Mouse (Mus musculus): ENCODE measurements around the gene St6gal1. TPM values are rescaled to one million over a fixed set of nuclear protein-coding genes. Genes with fewer than 3 reads are reported as not detected.
A peak's percentile ranks its signal among the peaks of the same experiment; 100 is the strongest.

The St6gal1 gene
- polyA plus RNA-seq, 1 experiment from 2014 or later, result 29.1 TPM

- DNase-seq (ENCODE audit: low spot score), result peak; percentile 69
- H3K4me2 ChIP-seq (ENCODE audit: low read depth, severe bottlenecking), result peak overlapping the region; percentile 71
- peak overlapping the region; percentile 58 for H3K27ac ChIP-seq (replicated peaks; ENCODE audit: low read depth, low read length)
- H3K36me3 ChIP-seq (ENCODE audit: control insufficient read depth, insufficient read depth, low read length), result no peaks in the 10 kb centered on the region
- WGBS, result under 1% methylated on average over 28 of the region's 28 CpGs
- peak; percentile 18; the same call in 1 of the 2 replicates for ATAC-seq (ENCODE audit: insufficient number of reproducible peaks, low FRiP score, low TSS enrichment, low read depth)
- peak overlapping the region; percentile 98 for H3K9ac ChIP-seq (ENCODE audit: low read length)
- no peaks in the 10 kb centered on the region for H3K27me3 ChIP-seq (ENCODE audit: control insufficient read depth, insufficient read depth, low read length)
- H3K4me3 ChIP-seq (ENCODE audit: low read depth, low read length), result peak overlapping the region; percentile 81
- H3K9me3 ChIP-seq (ENCODE audit: control insufficient read depth, low read length), result no peaks in the 10 kb centered on the region
- peaks cover 13% of the 10 kb centered on the region; the same call in 1 of the 2 replicates for H3K4me1 ChIP-seq (ENCODE audit: control insufficient read depth, insufficient read depth, low read length)
Measured at GRCm38 (mm10) chr16:23225821-23226600, 1.5 kb downstream of the St6gal1 start.

- no peaks in the 10 kb centered on the region for H3K27me3 ChIP-seq (ENCODE audit: control insufficient read depth, insufficient read depth, low read length)
- H3K9me3 ChIP-seq (ENCODE audit: control insufficient read depth, low read length), result no peaks in the 10 kb centered on the region
- H3K36me3 ChIP-seq (ENCODE audit: control insufficient read depth, insufficient read depth, low read length), result no peaks in the 10 kb centered on the region
- 17% methylated on average over 14 of the region's 14 CpGs for WGBS
- peak overlapping the region; percentile 98 for H3K9ac ChIP-seq (ENCODE audit: low read length)
- H3K27ac ChIP-seq (replicated peaks; ENCODE audit: low read depth, low read length), result 0 out of 2 replicates have a peak overlapping the region, but pooled peaks have one; percentile 45
- ATAC-seq (ENCODE audit: insufficient number of reproducible peaks, low FRiP score, low TSS enrichment, low read depth), result no peak
- H3K4me1 ChIP-seq (ENCODE audit: control insufficient read depth, insufficient read depth, low read length), result peaks cover 13% of the 10 kb centered on the region; the same call in 1 of the 2 replicates
- H3K4me3 ChIP-seq (ENCODE audit: low read depth, low read length), result peak overlapping the region; percentile 81
- DNase-seq (ENCODE audit: low spot score), result peak; percentile 39
- H3K4me2 ChIP-seq (ENCODE audit: low read depth, severe bottlenecking), result peak overlapping the region; percentile 71
Measured at GRCm38 (mm10) chr16:23226601-23227351, 2.2 kb downstream of the St6gal1 start.

- no peaks in the 10 kb centered on the region for H3K27me3 ChIP-seq (ENCODE audit: control insufficient read depth, insufficient read depth, low read length)
- WGBS, result 39% methylated on average over 6 of the region's 6 CpGs
- no peak overlapping the region for H3K4me3 ChIP-seq (ENCODE audit: low read depth, low read length)
- no peak overlapping the region for H3K27ac ChIP-seq (replicated peaks; ENCODE audit: low read depth, low read length)
- H3K9ac ChIP-seq (ENCODE audit: low read length), result no peak overlapping the region
- ATAC-seq (ENCODE audit: insufficient number of reproducible peaks, low FRiP score, low TSS enrichment, low read depth) (no peak), DNase-seq (ENCODE audit: low spot score) (no peak)
- no peaks in the 10 kb centered on the region for H3K9me3 ChIP-seq (ENCODE audit: control insufficient read depth, low read length)
- peaks cover 13% of the 10 kb centered on the region; the same call in 1 of the 2 replicates for H3K4me1 ChIP-seq (ENCODE audit: control insufficient read depth, insufficient read depth, low read length)
- H3K36me3 ChIP-seq (ENCODE audit: control insufficient read depth, insufficient read depth, low read length), result no peaks in the 10 kb centered on the region
- H3K4me2 ChIP-seq (ENCODE audit: low read depth, severe bottlenecking), result no peak overlapping the region
Measured at GRCm38 (mm10) chr16:23227851-23228250, 3.3 kb downstream of the St6gal1 start.

DNA sequence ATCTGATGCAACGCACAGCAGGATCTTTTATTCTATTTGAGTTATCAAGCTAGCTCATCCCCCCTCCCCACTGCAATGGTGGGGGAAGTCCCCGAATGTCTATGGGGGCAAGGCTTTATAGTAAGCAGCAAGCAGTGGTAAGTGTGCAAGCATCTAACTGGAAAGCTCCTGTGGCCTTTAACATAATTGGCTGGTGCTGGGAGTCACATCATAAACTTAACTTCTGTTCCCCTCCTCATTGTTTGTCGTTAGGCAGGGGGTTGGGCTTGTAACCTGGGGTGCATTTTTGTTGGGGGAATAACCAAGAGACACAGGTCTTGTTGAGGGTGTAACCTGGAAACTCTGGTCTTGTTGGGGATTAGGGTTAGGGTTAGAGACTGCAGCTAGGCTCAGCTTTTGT, 3.9 kb downstream of the St6gal1 start:
- peaks cover 13% of the 10 kb centered on the region; the same call in 1 of the 2 replicates for H3K4me1 ChIP-seq (ENCODE audit: control insufficient read depth, insufficient read depth, low read length)
- H3K9me3 ChIP-seq (ENCODE audit: control insufficient read depth, low read length), result no peaks in the 10 kb centered on the region
- 35% methylated on average over 3 of the region's 3 CpGs for WGBS
- DNase-seq (ENCODE audit: low spot score), result no peak
- H3K4me2 ChIP-seq (ENCODE audit: low read depth, severe bottlenecking), result no peak overlapping the region
- no peak overlapping the region for H3K4me3 ChIP-seq (ENCODE audit: low read depth, low read length)
- no peak for ATAC-seq (ENCODE audit: insufficient number of reproducible peaks, low FRiP score, low TSS enrichment, low read depth)
- no peak overlapping the region for H3K9ac ChIP-seq (ENCODE audit: low read length)
- H3K27me3 ChIP-seq (ENCODE audit: control insufficient read depth, insufficient read depth, low read length), result no peaks in the 10 kb centered on the region
- no peak overlapping the region for H3K27ac ChIP-seq (replicated peaks; ENCODE audit: low read depth, low read length)
- H3K36me3 ChIP-seq (ENCODE audit: control insufficient read depth, insufficient read depth, low read length), result no peaks in the 10 kb centered on the region

DNA sequence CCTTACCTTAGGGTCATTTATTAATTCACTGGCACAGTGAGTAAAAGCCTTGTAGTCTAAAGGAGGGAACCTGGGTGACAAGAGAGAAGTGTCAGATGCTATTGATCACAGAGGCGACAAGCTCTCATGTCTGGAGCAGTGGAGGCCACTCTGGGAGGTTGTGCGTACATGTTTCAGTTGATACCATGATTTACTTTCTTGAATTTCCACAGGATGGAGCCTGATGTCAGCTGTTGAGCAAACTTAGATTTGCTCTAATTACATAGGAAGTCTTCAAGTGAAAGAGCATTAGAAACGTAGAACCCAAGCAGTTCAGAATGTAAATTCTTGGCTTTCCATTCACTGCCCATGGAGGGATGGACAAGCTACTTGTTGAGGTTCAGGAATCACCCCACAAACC, 5.4 kb downstream of the St6gal1 start:
- H3K9ac ChIP-seq (ENCODE audit: low read length), result no peak overlapping the region
- WGBS, result 51% methylated on average over 3 of the region's 3 CpGs
- H3K4me1 ChIP-seq (ENCODE audit: control insufficient read depth, insufficient read depth, low read length), result peaks cover 13% of the 10 kb centered on the region; the same call in 1 of the 2 replicates
- no peaks in the 10 kb centered on the region for H3K36me3 ChIP-seq (ENCODE audit: control insufficient read depth, insufficient read depth, low read length)
- H3K4me2 ChIP-seq (ENCODE audit: low read depth, severe bottlenecking), result no peak overlapping the region
- DNase-seq (ENCODE audit: low spot score) (no peak), ATAC-seq (ENCODE audit: insufficient number of reproducible peaks, low FRiP score, low TSS enrichment, low read depth) (no peak)
- H3K27me3 ChIP-seq (ENCODE audit: control insufficient read depth, insufficient read depth, low read length), result no peaks in the 10 kb centered on the region
- H3K27ac ChIP-seq (replicated peaks; ENCODE audit: low read depth, low read length), result no peak overlapping the region
- H3K4me3 ChIP-seq (ENCODE audit: low read depth, low read length), result no peak overlapping the region
- H3K9me3 ChIP-seq (ENCODE audit: control insufficient read depth, low read length), result no peaks in the 10 kb centered on the region

- H3K4me3 ChIP-seq (ENCODE audit: low read depth, low read length), result no peak overlapping the region
- no peaks in the 10 kb centered on the region for H3K27me3 ChIP-seq (ENCODE audit: control insufficient read depth, insufficient read depth, low read length)
- no peak overlapping the region for H3K4me2 ChIP-seq (ENCODE audit: low read depth, severe bottlenecking)
- H3K27ac ChIP-seq (replicated peaks; ENCODE audit: low read depth, low read length), result no peak overlapping the region
- DNase-seq (ENCODE audit: low spot score) (no peak), ATAC-seq (ENCODE audit: insufficient number of reproducible peaks, low FRiP score, low TSS enrichment, low read depth) (no peak)
- H3K36me3 ChIP-seq (ENCODE audit: control insufficient read depth, insufficient read depth, low read length), result no peaks in the 10 kb centered on the region
- peaks cover 13% of the 10 kb centered on the region; the same call in 1 of the 2 replicates for H3K4me1 ChIP-seq (ENCODE audit: control insufficient read depth, insufficient read depth, low read length)
- H3K9me3 ChIP-seq (ENCODE audit: control insufficient read depth, low read length), result no peaks in the 10 kb centered on the region
- 59% methylated on average over 4 of the region's 4 CpGs for WGBS
- no peak overlapping the region for H3K9ac ChIP-seq (ENCODE audit: low read length)
Measured at GRCm38 (mm10) chr16:23231168-23231567, 6.6 kb downstream of the St6gal1 start.

GRCm38 (mm10) chr16:23232691-23233090, 8.2 kb downstream of the St6gal1 start:
- Histone ChIP-seq H3K4me1 (ENCODE audit: control insufficient read depth, insufficient read depth, low read length) (peaks cover 8% of the 10 kb centered on the region; the same call in 1 of the 2 replicates), H3K27ac (replicated peaks; ENCODE audit: low read depth, low read length) (no peak overlapping the region), H3K4me3 (ENCODE audit: low read depth, low read length) (no peak overlapping the region), H3K36me3 (ENCODE audit: control insufficient read depth, insufficient read depth, low read length) (no peaks in the 10 kb centered on the region), H3K9ac (ENCODE audit: low read length) (no peak overlapping the region), H3K9me3 (ENCODE audit: control insufficient read depth, low read length) (no peaks in the 10 kb centered on the region), H3K27me3 (ENCODE audit: control insufficient read depth, insufficient read depth, low read length) (no peaks in the 10 kb centered on the region), H3K4me2 (ENCODE audit: low read depth, severe bottlenecking) (no peak overlapping the region)
- no peak for ATAC-seq (ENCODE audit: insufficient number of reproducible peaks, low FRiP score, low TSS enrichment, low read depth)
- no peak for DNase-seq (ENCODE audit: low spot score)
- WGBS, result 70% methylated on average over 7 of the region's 7 CpGs

GRCm38 (mm10) chr16:23233496-23233895, 9.0 kb downstream of the St6gal1 start:
- H3K9me3 ChIP-seq (ENCODE audit: control insufficient read depth, low read length), result no peaks in the 10 kb centered on the region
- WGBS, result 89% methylated on average over 10 of the region's 10 CpGs
- no peak for DNase-seq (ENCODE audit: low spot score)
- H3K4me2 ChIP-seq (ENCODE audit: low read depth, severe bottlenecking), result no peak overlapping the region
- H3K36me3 ChIP-seq (ENCODE audit: control insufficient read depth, insufficient read depth, low read length), result no peaks in the 10 kb centered on the region
- no peaks in the 10 kb centered on the region for H3K27me3 ChIP-seq (ENCODE audit: control insufficient read depth, insufficient read depth, low read length)
- ATAC-seq (ENCODE audit: insufficient number of reproducible peaks, low FRiP score, low TSS enrichment, low read depth), result no peak
- H3K9ac ChIP-seq (ENCODE audit: low read length), result no peak overlapping the region
- peaks cover 2% of the 10 kb centered on the region; the same call in 1 of the 2 replicates for H3K4me1 ChIP-seq (ENCODE audit: control insufficient read depth, insufficient read depth, low read length)
- H3K27ac ChIP-seq (replicated peaks; ENCODE audit: low read depth, low read length), result no peak overlapping the region
- H3K4me3 ChIP-seq (ENCODE audit: low read depth, low read length), result no peak overlapping the region

Data from limb, embryonic 11.5 days (tissue).